Comparison of ENCODE assay signal across 10 mouse cellular contexts in the genomic region with DNA sequence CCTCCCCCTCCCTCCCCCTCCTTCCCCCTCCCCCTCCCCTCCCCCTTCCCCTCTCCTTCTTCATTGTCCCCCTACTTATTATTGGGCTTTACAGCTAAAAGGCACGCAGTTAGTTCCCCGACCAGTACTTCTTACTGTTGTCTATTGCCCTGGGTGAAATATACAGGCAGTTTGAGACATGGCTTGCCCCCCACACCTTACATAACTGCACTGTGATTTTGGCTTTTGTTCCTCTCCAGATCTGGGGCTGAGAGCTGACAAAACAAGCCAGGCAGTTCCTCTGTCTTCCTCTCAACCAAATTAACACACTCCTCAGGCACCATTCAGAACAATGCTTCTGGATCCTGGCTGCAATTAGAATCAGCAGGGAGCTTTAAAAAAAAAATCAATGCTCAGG.
DNase-seq lines count a peak whose midpoint lies in the region; ATAC-seq lines count a peak whose summit lies in the region.
"Had no signal": no experiment of that assay in that cellular context is flagged by ENCODE, and none has a peak within 500 bp of the region (broad histone marks: within the 10 kb centered on the region; RNA-seq: fewer than 3 reads in every experiment).

No protein-coding gene starts in this region.

- H3K9ac ChIP-seq in forebrain, embryonic 13.5 days: no peak overlapping the region; the same call in 1 of the 2 replicates

- 3% methylated on average over 2 of the region's 2 CpGs for WGBS in forebrain, embryonic 13.5 days
- WGBS in midbrain, embryonic 10.5 days: 0% methylated on average over 2 of the region's 2 CpGs

- H3K4me2 ChIP-seq in forebrain, embryonic 13.5 days: peak overlapping the region; percentile 57

- H3K9me3 ChIP-seq in forebrain, embryonic 13.5 days (replicated peaks): no peaks in the 10 kb centered on the region
- no peaks in the 10 kb centered on the region for H3K9me3 ChIP-seq in midbrain, embryonic 10.5 days (replicated peaks)
- H3K9me3 ChIP-seq: G1E had no signal

- H3K36me3 ChIP-seq in forebrain, embryonic 13.5 days (ENCODE audit: poor library complexity, severe bottlenecking): no peaks in the 10 kb centered on the region
- no peaks in the 10 kb centered on the region for H3K36me3 ChIP-seq in midbrain, embryonic 10.5 days
- H3K36me3 ChIP-seq: G1E had no signal

- 0 out of 2 replicates have a peak, but pooled peaks cover 3% of the 10 kb centered on the region for H3K27me3 ChIP-seq in forebrain, embryonic 13.5 days
- H3K27me3 ChIP-seq in midbrain, embryonic 10.5 days (ENCODE audit: low read depth, poor library complexity, severe bottlenecking): peaks cover 37% of the 10 kb centered on the region

- ATAC-seq in forebrain, embryonic 13.5 days: peak; percentile 65; the same call in 1 of the 2 replicates

- peak; percentile 32 for DNase-seq in right cerebral cortex, adult 18-20 months
- DNase-seq in right cerebral cortex, postnatal 36 days (ENCODE audit: low spot score in 2 of 2): no peak
- DNase-seq in midbrain, embryonic 10.5 days (ENCODE audit: low spot score): no peak
- no peak for DNase-seq in testis, postnatal 14 days (ENCODE audit: low spot score)
- no peak for DNase-seq in heart, postnatal 10 days
- DNase-seq in spleen, adult 18-20 months: no peak
- DNase-seq in natural killer cell, adult 2 months (ENCODE audit: low spot score in 2 of 2): no peak
- DNase-seq: lung, postnatal 14 days had no signal

- H3K4me1 ChIP-seq in forebrain, embryonic 13.5 days: peaks cover 49% of the 10 kb centered on the region
- H3K4me1 ChIP-seq in midbrain, embryonic 10.5 days: peaks cover 54% of the 10 kb centered on the region

- peak overlapping the region; percentile 77 for H3K27ac ChIP-seq in forebrain, embryonic 13.5 days
- peak overlapping the region; percentile 86 for H3K27ac ChIP-seq in midbrain, embryonic 10.5 days (replicated peaks)

- H3K4me3 ChIP-seq in forebrain, embryonic 13.5 days: no peak overlapping the region
- peak overlapping the region; percentile 47 for H3K4me3 ChIP-seq in midbrain, embryonic 10.5 days

- intact Hi-C loops in heart, postnatal 10 days (cut with DNase I): no loop called here
